Mouse (Mus musculus): ENCODE measurements around the gene Cdkn1c.

Cdkn1c gene

GRCm38 (mm10) chr7:143461920-143462319, 1.1 kb upstream of the Cdkn1c start:
- Histone ChIP-seq H3K27me3 (ENCODE audit: control insufficient read depth, insufficient read depth, low read length, poor library complexity, severe bottlenecking) (no peaks in the 10 kb centered on the region), H3K36me3 (ENCODE audit: control insufficient read depth, insufficient read depth, low read length, poor library complexity, severe bottlenecking) (no peaks in the 10 kb centered on the region)
- no peak for DNase-seq (ENCODE audit: low read depth, low spot score)

- H3K27me3 ChIP-seq (ENCODE audit: control insufficient read depth, insufficient read depth, low read length, poor library complexity, severe bottlenecking) = no peaks in the 10 kb centered on the region
- H3K36me3 ChIP-seq (ENCODE audit: control insufficient read depth, insufficient read depth, low read length, poor library complexity, severe bottlenecking) = no peaks in the 10 kb centered on the region
- no peak for DNase-seq (ENCODE audit: low read depth, low spot score)
These were observed 532 bp upstream of the Cdkn1c start for GRCm38 (mm10) chr7:143461294-143461870.

- H3K36me3 ChIP-seq (ENCODE audit: control insufficient read depth, insufficient read depth, low read length, poor library complexity, severe bottlenecking) = no peaks in the 10 kb centered on the region
- no peaks in the 10 kb centered on the region for H3K27me3 ChIP-seq (ENCODE audit: control insufficient read depth, insufficient read depth, low read length, poor library complexity, severe bottlenecking)
- no peak for DNase-seq (ENCODE audit: low read depth, low spot score)
These were observed 524 bp downstream of the Cdkn1c start for GRCm38 (mm10) chr7:143460217-143460834.

- no peak for DNase-seq (ENCODE audit: low read depth, low spot score)
- H3K36me3 ChIP-seq (ENCODE audit: control insufficient read depth, insufficient read depth, low read length, poor library complexity, severe bottlenecking) = no peaks in the 10 kb centered on the region
- H3K27me3 ChIP-seq (ENCODE audit: control insufficient read depth, insufficient read depth, low read length, poor library complexity, severe bottlenecking) = no peaks in the 10 kb centered on the region
These were observed 1.3 kb downstream of the Cdkn1c start for GRCm38 (mm10) chr7:143459332-143460211.

- H3K36me3 ChIP-seq (ENCODE audit: control insufficient read depth, insufficient read depth, low read length, poor library complexity, severe bottlenecking) = no peaks in the 10 kb centered on the region
- no peak for DNase-seq (ENCODE audit: low read depth, low spot score)
- no peaks in the 10 kb centered on the region for H3K27me3 ChIP-seq (ENCODE audit: control insufficient read depth, insufficient read depth, low read length, poor library complexity, severe bottlenecking)
These were observed 1.9 kb downstream of the Cdkn1c start for GRCm38 (mm10) chr7:143458963-143459331.

GRCm38 (mm10) chr7:143447130-143447529, 13.7 kb downstream of the Cdkn1c start:
- Histone ChIP-seq H3K27me3 (ENCODE audit: control insufficient read depth, insufficient read depth, low read length, poor library complexity, severe bottlenecking) (no peaks in the 10 kb centered on the region; the same call in 1 of the 2 replicates), H3K36me3 (ENCODE audit: control insufficient read depth, insufficient read depth, low read length, poor library complexity, severe bottlenecking) (no peaks in the 10 kb centered on the region)
- no peak for DNase-seq (ENCODE audit: low read depth, low spot score)

- Histone ChIP-seq H3K36me3 (ENCODE audit: control insufficient read depth, insufficient read depth, low read length, poor library complexity, severe bottlenecking) (no peaks in the 10 kb centered on the region), H3K27me3 (ENCODE audit: control insufficient read depth, insufficient read depth, low read length, poor library complexity, severe bottlenecking) (no peaks in the 10 kb centered on the region; the same call in 1 of the 2 replicates)
- no peak for DNase-seq (ENCODE audit: low read depth, low spot score)
These were observed 15.0 kb downstream of the Cdkn1c start for GRCm38 (mm10) chr7:143445651-143446460.

GRCm38 (mm10) chr7:143444955-143445648, 15.7 kb downstream of the Cdkn1c start:
- no peak for DNase-seq (ENCODE audit: low read depth, low spot score)
- H3K36me3 ChIP-seq (ENCODE audit: control insufficient read depth, insufficient read depth, low read length, poor library complexity, severe bottlenecking) = no peaks in the 10 kb centered on the region

GRCm38 (mm10) chr7:143444580-143444954, 16.3 kb downstream of the Cdkn1c start:
- DNase-seq (ENCODE audit: low read depth, low spot score) = no peak
- no peaks in the 10 kb centered on the region for H3K36me3 ChIP-seq (ENCODE audit: control insufficient read depth, insufficient read depth, low read length, poor library complexity, severe bottlenecking)
- no peaks in the 10 kb centered on the region; the same call in 1 of the 2 replicates for H3K27me3 ChIP-seq (ENCODE audit: control insufficient read depth, insufficient read depth, low read length, poor library complexity, severe bottlenecking)

More at GRCm38 (mm10) chr7:143444955-143445648, 15.7 kb downstream of the Cdkn1c start:
- no peaks in the 10 kb centered on the region; the same call in 1 of the 2 replicates for H3K27me3 ChIP-seq (ENCODE audit: control insufficient read depth, insufficient read depth, low read length, poor library complexity, severe bottlenecking)

GRCm38 (mm10) chr7:143438965-143439364, 21.9 kb downstream of the Cdkn1c start:
- no peak for DNase-seq (ENCODE audit: low read depth, low spot score)
- Histone ChIP-seq H3K27me3 (ENCODE audit: control insufficient read depth, insufficient read depth, low read length, poor library complexity, severe bottlenecking) (no peaks in the 10 kb centered on the region), H3K36me3 (ENCODE audit: control insufficient read depth, insufficient read depth, low read length, poor library complexity, severe bottlenecking) (no peaks in the 10 kb centered on the region)

GRCm38 (mm10) chr7:143437894-143438581, 22.8 kb downstream of the Cdkn1c start:
- H3K27me3 ChIP-seq (ENCODE audit: control insufficient read depth, insufficient read depth, low read length, poor library complexity, severe bottlenecking) = no peaks in the 10 kb centered on the region
- DNase-seq (ENCODE audit: low read depth, low spot score) = no peak
- no peaks in the 10 kb centered on the region for H3K36me3 ChIP-seq (ENCODE audit: control insufficient read depth, insufficient read depth, low read length, poor library complexity, severe bottlenecking)

- no peak for DNase-seq (ENCODE audit: low read depth, low spot score)
- Histone ChIP-seq H3K36me3 (ENCODE audit: control insufficient read depth, insufficient read depth, low read length, poor library complexity, severe bottlenecking) (no peaks in the 10 kb centered on the region), H3K27me3 (ENCODE audit: control insufficient read depth, insufficient read depth, low read length, poor library complexity, severe bottlenecking) (no peaks in the 10 kb centered on the region)
These were observed 23.5 kb downstream of the Cdkn1c start for GRCm38 (mm10) chr7:143437231-143437893.

GRCm38 (mm10) chr7:143433331-143433730, 27.5 kb downstream of the Cdkn1c start:
- no peak for DNase-seq (ENCODE audit: low read depth, low spot score)
- H3K27me3 ChIP-seq (ENCODE audit: control insufficient read depth, insufficient read depth, low read length, poor library complexity, severe bottlenecking) = no peaks in the 10 kb centered on the region
- no peaks in the 10 kb centered on the region for H3K36me3 ChIP-seq (ENCODE audit: control insufficient read depth, insufficient read depth, low read length, poor library complexity, severe bottlenecking)

Measured in splenic B cell, adult 2 months (primary cell).